Mouse (Mus musculus) lung, postnatal 10 days (tissue): ENCODE measurements around the gene 1700007K13Rik.

Source experiments
- DNase-seq: peaks from one replicate; pipeline ENCODE4 v3.0.0; 2021

The 1700007K13Rik gene

DNA sequence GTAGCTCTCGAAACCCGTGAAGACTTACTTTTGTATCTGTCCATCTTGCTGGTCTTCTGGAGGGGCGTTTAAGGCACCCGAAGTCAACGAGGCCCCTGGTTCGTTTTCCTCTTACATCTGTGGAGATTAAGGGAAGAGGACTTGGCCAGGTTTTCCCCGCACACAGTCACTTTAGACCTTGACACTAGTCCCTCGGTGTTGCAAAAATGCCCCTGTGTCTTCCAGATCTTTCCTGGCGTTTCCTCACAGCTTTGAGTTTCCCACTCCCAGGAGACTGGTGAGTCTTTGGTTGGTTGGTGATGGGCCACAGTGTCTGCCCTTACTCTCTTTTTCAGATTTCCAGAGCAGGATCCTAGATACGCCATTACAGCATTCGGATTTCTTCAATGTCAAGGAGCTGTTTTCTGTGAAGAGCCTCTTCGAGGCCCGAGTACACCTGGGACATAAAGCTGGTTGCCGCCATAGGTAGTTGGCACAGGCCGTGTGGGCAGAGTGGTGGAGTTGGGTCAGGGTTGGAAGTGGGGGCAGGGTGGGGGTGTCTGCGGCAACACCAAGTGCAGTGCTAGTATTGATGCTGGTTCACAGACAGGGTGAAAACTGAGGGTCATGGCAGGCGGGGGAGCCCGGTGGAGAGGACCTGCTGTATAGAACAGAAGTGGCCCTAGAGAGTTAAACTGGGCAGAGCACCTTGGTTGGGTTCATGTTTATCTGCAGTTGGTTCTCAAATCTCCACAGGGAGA, 2.5 kb upstream of the 1700007K13Rik start:
- DNase-seq = no peak

- DNase-seq = peak; percentile 91
These were observed 1.8 kb upstream of the 1700007K13Rik start, which contains the start of gene Mrps2 for GRCm38 (mm10) chr2:28467860-28468485. TSS of gene Mrps2 (plus strand) at chr2:28468066.

- no peak for DNase-seq
These were observed 1.2 kb downstream of the 1700007K13Rik start for GRCm38 (mm10) chr2:28464919-28465318.

- DNase-seq = peak; percentile 70
These were observed 2.2 kb downstream of the 1700007K13Rik start for GRCm38 (mm10) chr2:28463919-28464318.

GRCm38 (mm10) chr2:28456616-28457015, 9.5 kb downstream of the 1700007K13Rik start:
- DNase-seq = no peak

GRCm38 (mm10) chr2:28453539-28453938, 12.6 kb downstream of the 1700007K13Rik start:
- DNase-seq = no peak

DNA sequence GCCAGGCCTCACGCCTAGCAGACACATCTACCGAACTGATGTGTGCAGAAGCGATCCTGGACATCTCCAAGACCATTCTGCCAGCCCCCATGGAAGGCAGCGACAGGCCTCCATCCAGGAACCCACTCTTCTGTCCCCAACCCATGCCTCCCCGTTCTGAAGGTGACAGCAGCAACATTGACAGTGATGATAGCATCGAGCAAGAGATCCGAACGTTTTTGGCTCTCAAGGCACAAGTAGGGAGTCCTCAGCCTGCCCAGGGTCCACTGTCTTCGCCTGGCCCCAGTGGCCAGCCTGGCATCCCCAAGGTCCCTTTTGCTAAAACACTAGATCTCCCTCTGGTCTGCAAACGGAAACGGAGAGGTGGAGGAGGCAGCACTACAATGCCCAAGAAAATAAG, 14.5 kb downstream of the 1700007K13Rik start:
- no peak for DNase-seq

DNA sequence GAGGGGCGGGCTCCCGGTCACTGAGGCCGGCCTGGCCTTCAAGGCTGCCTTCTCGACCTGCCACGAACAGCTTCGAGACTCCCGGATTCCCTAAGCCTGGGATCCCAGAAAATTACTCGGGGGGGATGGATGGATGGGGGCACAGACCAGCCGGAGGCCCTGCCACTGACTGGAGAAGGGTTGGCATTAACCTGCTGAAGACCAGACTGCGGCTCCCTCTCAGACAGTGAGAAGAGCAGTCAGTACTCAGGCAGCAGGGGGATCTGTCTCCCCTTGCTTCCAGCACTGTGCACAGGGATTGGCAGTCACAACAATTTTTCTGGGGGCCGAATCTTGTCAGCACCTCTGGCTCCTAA, 18.8 kb downstream of the 1700007K13Rik start:
- no peak for DNase-seq

DNA sequence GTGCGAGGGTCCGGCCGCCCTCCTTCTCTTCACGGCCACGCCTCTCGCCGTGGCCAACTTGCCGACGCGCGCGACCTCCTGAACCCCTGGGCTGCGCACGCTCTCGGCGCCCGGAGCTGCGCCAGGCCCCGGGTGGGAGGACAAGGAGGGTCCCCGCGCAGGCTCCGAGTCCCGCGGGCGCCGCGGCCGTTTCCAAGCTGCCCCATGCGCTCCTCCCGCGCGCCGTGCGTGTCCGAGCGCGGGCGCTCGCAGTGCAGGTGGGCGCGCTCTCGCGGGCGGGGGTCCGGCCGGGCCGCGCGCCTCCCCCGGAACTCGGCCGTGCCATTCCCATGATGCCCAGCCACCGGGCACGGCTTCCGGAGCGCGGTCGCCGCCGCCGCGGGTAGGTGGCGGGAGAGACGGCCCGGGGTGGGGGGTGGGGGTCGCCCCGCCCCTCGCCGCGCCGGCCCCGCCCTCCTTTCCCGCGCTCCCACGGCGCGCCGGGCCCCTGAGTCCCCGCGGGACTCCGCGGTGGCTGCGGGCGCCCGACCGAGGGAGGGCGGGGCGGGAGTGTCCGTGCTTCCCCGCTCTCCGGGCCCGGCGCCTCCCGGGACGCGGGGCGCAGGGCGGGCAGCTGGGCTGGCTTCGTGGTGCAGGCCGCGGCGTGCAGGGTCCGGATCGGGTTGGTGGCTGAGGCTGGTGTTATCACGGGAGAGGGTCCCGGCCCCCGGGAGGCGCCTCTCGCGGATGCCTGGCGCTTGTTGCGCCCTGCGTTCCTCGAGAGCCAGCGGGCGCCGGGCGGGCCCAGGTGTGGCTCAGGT, 19.4 kb downstream of the 1700007K13Rik start, which contains the start of gene Ppp1r26:
Ppp1r26 (plus strand) TSS at position 286 of the 800 bp plus-strand sequence.
- DNase-seq = peak; percentile 35

GRCm38 (mm10) chr2:28446181-28446514, 20.0 kb downstream of the 1700007K13Rik start:
- no peak for DNase-seq

- DNase-seq = no peak
These were observed 21.1 kb downstream of the 1700007K13Rik start for GRCm38 (mm10) chr2:28445082-28445481.

- no peak for DNase-seq
These were observed 25.3 kb downstream of the 1700007K13Rik start for GRCm38 (mm10) chr2:28440842-28441241.

GRCm38 (mm10) chr2:28435401-28435800, 30.7 kb downstream of the 1700007K13Rik start:
- DNase-seq = no peak

GRCm38 (mm10) chr2:28433512-28433911, 32.6 kb downstream of the 1700007K13Rik start:
- no peak for DNase-seq

DNA sequence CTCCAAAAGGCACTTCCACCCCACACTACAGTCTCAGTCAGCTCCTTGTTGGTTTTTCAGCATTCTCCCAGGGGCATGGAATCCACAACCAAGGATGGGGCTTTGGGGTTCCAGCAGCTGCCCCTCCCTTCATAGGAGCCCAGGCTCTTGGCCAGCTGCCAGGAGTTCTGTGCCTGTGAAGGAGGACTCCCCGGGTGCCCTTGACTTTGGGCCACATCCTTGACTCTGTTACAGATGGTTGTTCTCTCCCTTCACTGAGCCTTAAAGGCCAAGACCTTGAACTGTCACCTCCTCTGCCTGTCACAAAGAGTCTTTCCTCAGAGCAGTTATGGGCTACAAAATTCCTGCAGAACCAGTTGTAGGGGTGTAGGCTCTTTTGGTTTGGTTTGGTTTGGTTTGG, 33.3 kb downstream of the 1700007K13Rik start:
- DNase-seq = peak; percentile 72

GRCm38 (mm10) chr2:28430846-28431245, 35.3 kb downstream of the 1700007K13Rik start:
- DNase-seq = no peak

DNA sequence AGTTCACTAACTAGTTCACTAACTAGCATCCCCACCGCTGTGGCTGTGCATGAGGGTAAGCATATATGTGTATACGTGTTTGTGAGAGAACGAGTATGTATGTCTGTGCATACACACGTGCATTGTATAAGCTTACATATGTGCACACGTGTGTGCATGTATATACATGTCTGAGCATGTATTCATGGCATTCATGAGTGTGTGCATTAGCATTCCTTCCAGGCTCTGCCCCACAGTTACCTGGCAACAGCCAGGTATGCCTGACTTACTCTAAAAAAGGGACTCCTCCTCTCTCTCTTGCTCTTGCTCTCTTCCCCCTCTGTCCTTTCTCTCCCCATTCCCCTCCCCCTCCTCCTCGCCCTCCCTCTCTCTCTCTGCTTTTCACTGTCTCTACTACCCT, 38.9 kb downstream of the 1700007K13Rik start:
- no peak for DNase-seq

DNA sequence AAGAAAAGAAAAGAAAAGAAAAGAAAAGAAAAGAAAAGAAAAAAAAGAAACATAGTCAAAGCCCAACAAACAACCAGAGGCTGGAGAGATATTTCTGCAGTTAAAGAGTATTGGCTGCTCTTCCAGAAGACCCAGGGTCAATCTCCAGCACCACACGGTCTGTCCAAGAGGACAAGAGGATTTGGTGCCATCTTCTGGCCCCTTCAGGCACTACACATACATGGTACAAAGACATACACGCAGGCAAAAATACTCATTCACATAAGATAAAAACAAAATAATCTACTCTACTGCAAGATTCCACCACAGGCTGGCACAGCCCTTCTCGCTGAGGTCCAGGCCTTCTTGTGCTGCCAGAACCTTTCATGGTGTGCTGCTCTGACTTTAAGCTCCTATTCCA, 43.0 kb downstream of the 1700007K13Rik start:
- peak; percentile 63 for DNase-seq

GRCm38 (mm10) chr2:28419898-28420297, 46.2 kb downstream of the 1700007K13Rik start:
- peak; percentile 93 for DNase-seq

GRCm38 (mm10) chr2:28418034-28418433, 48.1 kb downstream of the 1700007K13Rik start:
- peak; percentile 91 for DNase-seq

GRCm38 (mm10) chr2:28416511-28416910, 49.6 kb downstream of the 1700007K13Rik start:
- no peak for DNase-seq

DNA sequence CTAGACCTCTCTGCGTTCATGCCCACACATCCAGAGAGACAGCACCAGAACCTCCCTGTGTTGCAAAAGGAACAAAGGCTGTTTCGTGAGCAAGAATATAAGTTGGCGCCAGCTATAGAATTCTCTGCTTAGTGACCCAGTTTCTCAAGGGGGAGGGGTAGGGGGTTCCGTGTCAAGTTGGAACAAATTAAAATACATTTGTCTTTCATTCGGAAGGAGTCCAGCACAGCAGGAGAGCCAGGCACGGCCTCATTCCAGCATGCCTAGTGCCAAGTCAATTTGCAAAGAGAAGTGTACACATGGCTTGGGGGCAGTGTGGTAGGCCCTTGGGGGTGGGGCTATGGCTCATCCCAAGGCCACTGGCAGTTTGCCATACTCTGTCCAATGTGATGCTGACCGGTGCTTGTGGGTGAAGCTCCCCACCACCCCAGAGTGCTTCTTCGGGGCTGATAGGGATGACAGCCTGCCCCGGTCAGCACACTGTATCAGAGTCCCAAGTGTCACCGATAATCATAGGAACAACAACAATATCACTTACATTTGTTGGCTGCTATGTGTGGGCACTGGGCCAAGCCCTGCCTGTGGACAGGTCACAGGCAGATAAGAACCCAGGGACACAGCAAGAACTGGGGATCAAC, 50.6 kb downstream of the 1700007K13Rik start:
- peak; percentile 54 for DNase-seq

GRCm38 (mm10) chr2:28414757-28415137, 51.4 kb downstream of the 1700007K13Rik start:
- no peak for DNase-seq
